Mouse (Mus musculus): Measurements from ENCODE around the gene Jagn1. TPM values are rescaled to one million over a fixed set of nuclear protein-coding genes. Genes with fewer than 3 reads are reported as not detected.

The Jagn1 gene
- polyA plus RNA-seq, 1 experiment from 2014 or later: 69.2 TPM

- Histone ChIP-seq H3K4me2 (replicated peaks; ENCODE audit: low read depth) (no peak overlapping the region), H3K4me3 (ENCODE audit: low read depth, low read length) (no peak overlapping the region), H3K27me3 (ENCODE audit: control insufficient read depth, insufficient read depth, low read length) (no peaks in the 10 kb centered on the region), H3K4me1 (replicated peaks; ENCODE audit: control insufficient read depth, insufficient read depth) (0 out of 2 replicates have a peak, but pooled peaks cover 2% of the 10 kb centered on the region), H3K9ac (ENCODE audit: low read length) (no peak overlapping the region), H3K9me3 (ENCODE audit: control insufficient read depth, low read length) (no peaks in the 10 kb centered on the region), H3K36me3 (ENCODE audit: control insufficient read depth, insufficient read depth, low read length) (peaks cover 7% of the 10 kb centered on the region; the same call in 1 of the 2 replicates), H3K27ac (replicated peaks) (peak overlapping the region; percentile 63)
- WGBS: 40% methylated on average over 7 of the region's 7 CpGs
- DNase-seq (ENCODE audit: low spot score): peak; percentile 62
- TF ChIP-seq EP300 (optimal IDR thresholded peaks at IDR 0.05): peak; percentile 42
- no peak for TF ChIP-seq CTCF (IDR thresholded peaks at IDR 0.05; ENCODE audit: low read depth)
- ATAC-seq (ENCODE audit: low FRiP score, low TSS enrichment): peak; percentile 33; the same call in 1 of the 2 replicates
Measured at GRCm38 (mm10) chr6:113487125-113487576, 44.8 kb downstream of the Jagn1 start.

- TF ChIP-seq CTCF (IDR thresholded peaks at IDR 0.05; ENCODE audit: low read depth): no peak
- DNase-seq (ENCODE audit: low spot score): no peak
- Histone ChIP-seq H3K4me2 (replicated peaks; ENCODE audit: low read depth) (no peak overlapping the region), H3K27ac (replicated peaks) (no peak overlapping the region), H3K36me3 (ENCODE audit: control insufficient read depth, insufficient read depth, low read length) (peaks cover 7% of the 10 kb centered on the region; the same call in 1 of the 2 replicates), H3K9me3 (ENCODE audit: control insufficient read depth, low read length) (no peaks in the 10 kb centered on the region), H3K27me3 (ENCODE audit: control insufficient read depth, insufficient read depth, low read length) (no peaks in the 10 kb centered on the region), H3K4me3 (ENCODE audit: low read depth, low read length) (no peak overlapping the region), H3K4me1 (replicated peaks; ENCODE audit: control insufficient read depth, insufficient read depth) (no peaks in the 10 kb centered on the region), H3K9ac (ENCODE audit: low read length) (no peak overlapping the region)
- no peak for ATAC-seq (ENCODE audit: low FRiP score, low TSS enrichment)
- WGBS: 95% methylated on average over 13 of the region's 14 CpGs
Measured at GRCm38 (mm10) chr6:113489410-113489809, 47.0 kb downstream of the Jagn1 start.

GRCm38 (mm10) chr6:113492101-113492864 lies 49.9 kb downstream of the Jagn1 start:
- TF ChIP-seq EP300 (optimal IDR thresholded peaks at IDR 0.05) (no peak), CTCF (IDR thresholded peaks at IDR 0.05; ENCODE audit: low read depth) (no peak)
- Histone ChIP-seq H3K27ac (replicated peaks) (no peak overlapping the region), H3K4me3 (ENCODE audit: low read depth, low read length) (no peak overlapping the region), H3K27me3 (ENCODE audit: control insufficient read depth, insufficient read depth, low read length) (no peaks in the 10 kb centered on the region), H3K4me2 (replicated peaks; ENCODE audit: low read depth) (no peak overlapping the region), H3K36me3 (ENCODE audit: control insufficient read depth, insufficient read depth, low read length) (peaks cover 7% of the 10 kb centered on the region; the same call in 1 of the 2 replicates), H3K9me3 (ENCODE audit: control insufficient read depth, low read length) (no peaks in the 10 kb centered on the region), H3K9ac (ENCODE audit: low read length) (no peak overlapping the region), H3K4me1 (replicated peaks; ENCODE audit: control insufficient read depth, insufficient read depth) (no peaks in the 10 kb centered on the region)
- DNase-seq (ENCODE audit: low spot score) (no peak), ATAC-seq (ENCODE audit: low FRiP score, low TSS enrichment) (no peak)
- 71% methylated on average over 24 of the region's 24 CpGs for WGBS

GRCm38 (mm10) chr6:113494258-113494788 lies 52.0 kb downstream of the Jagn1 start:
- Histone ChIP-seq H3K36me3 (ENCODE audit: control insufficient read depth, insufficient read depth, low read length) (peaks cover 7% of the 10 kb centered on the region; the same call in 1 of the 2 replicates), H3K4me3 (ENCODE audit: low read depth, low read length) (peak overlapping the region; percentile 44), H3K4me1 (replicated peaks; ENCODE audit: control insufficient read depth, insufficient read depth) (no peaks in the 10 kb centered on the region), H3K27ac (replicated peaks) (peak overlapping the region; percentile 81), H3K9me3 (ENCODE audit: control insufficient read depth, low read length) (no peaks in the 10 kb centered on the region), H3K4me2 (replicated peaks; ENCODE audit: low read depth) (peak overlapping the region; percentile 62), H3K9ac (ENCODE audit: low read length) (peak overlapping the region; percentile 70), H3K27me3 (ENCODE audit: control insufficient read depth, insufficient read depth, low read length) (no peaks in the 10 kb centered on the region)
- peak; percentile 86 for DNase-seq (ENCODE audit: low spot score)
- WGBS: under 1% methylated on average over 53 of the region's 54 CpGs
- ATAC-seq (ENCODE audit: low FRiP score, low TSS enrichment): peak; percentile 88
- TF ChIP-seq EP300 (optimal IDR thresholded peaks at IDR 0.05) (no peak), CTCF (IDR thresholded peaks at IDR 0.05; ENCODE audit: low read depth) (peak; percentile 79)

GRCm38 (mm10) chr6:113495071-113495675 lies 52.8 kb downstream of the Jagn1 start:
- H3K9me3 ChIP-seq (ENCODE audit: control insufficient read depth, low read length): no peaks in the 10 kb centered on the region
- WGBS: 44% methylated on average over 21 of the region's 28 CpGs
- TF ChIP-seq EP300 (optimal IDR thresholded peaks at IDR 0.05) (no peak), CTCF (IDR thresholded peaks at IDR 0.05; ENCODE audit: low read depth) (no peak)
- no peaks in the 10 kb centered on the region for H3K4me1 ChIP-seq (replicated peaks; ENCODE audit: control insufficient read depth, insufficient read depth)
- no peaks in the 10 kb centered on the region for H3K27me3 ChIP-seq (ENCODE audit: control insufficient read depth, insufficient read depth, low read length)
- peak overlapping the region; percentile 62 for H3K4me2 ChIP-seq (replicated peaks; ENCODE audit: low read depth)
- H3K36me3 ChIP-seq (ENCODE audit: control insufficient read depth, insufficient read depth, low read length): peaks cover 4% of the 10 kb centered on the region; the same call in 1 of the 2 replicates
- peak overlapping the region; percentile 44 for H3K4me3 ChIP-seq (ENCODE audit: low read depth, low read length)
- DNase-seq (ENCODE audit: low spot score): no peak
- ATAC-seq (ENCODE audit: low FRiP score, low TSS enrichment): no peak; the same call in 1 of the 2 replicates
- peak overlapping the region; percentile 70 for H3K9ac ChIP-seq (ENCODE audit: low read length)
- H3K27ac ChIP-seq (replicated peaks): no peak overlapping the region

Small RNA genes lying within 50 kb of the gene (microRNA-seq; reads per million reads assigned to microRNA genes)
- not detected for gene Gm24387

Other genes with a start within 250 kb of the Jagn1 start
- 0.84 and 0.93 TPM in 2 replicates for gene Lhfpl4, start 247.2 kb upstream of the Jagn1 start, polyA plus RNA-seq (2015; fragmentation: Nextera tagmentation; extraction: Ambion mirVana)
- gene Mtmr14, start 204.7 kb upstream of the Jagn1 start, polyA plus RNA-seq (2015; fragmentation: Nextera tagmentation; extraction: Ambion mirVana): 20.3 and 20.6 TPM in 2 replicates
- gene Cpne9, start 160.3 kb upstream of the Jagn1 start, polyA plus RNA-seq (2015; fragmentation: Nextera tagmentation; extraction: Ambion mirVana): 0.11 TPM in 1 of 2 replicates, not detected in the other
- 6.5 and 6.6 TPM in 2 replicates for gene Brpf1, start 135.4 kb upstream of the Jagn1 start, polyA plus RNA-seq (2015; fragmentation: Nextera tagmentation; extraction: Ambion mirVana)
- 6.8 and 7.8 TPM in 2 replicates for gene Ogg1, start 115.6 kb upstream of the Jagn1 start, polyA plus RNA-seq (2015; fragmentation: Nextera tagmentation; extraction: Ambion mirVana)
- gene Camk1, start 98.6 kb upstream of the Jagn1 start, polyA plus RNA-seq (2015; fragmentation: Nextera tagmentation; extraction: Ambion mirVana): 52.7 and 52.9 TPM in 2 replicates
- gene Tada3, start 64.7 kb upstream of the Jagn1 start, polyA plus RNA-seq (2015; fragmentation: Nextera tagmentation; extraction: Ambion mirVana): 21.3 and 23.8 TPM in 2 replicates
- gene Arpc4, start 64.5 kb upstream of the Jagn1 start, polyA plus RNA-seq (2015; fragmentation: Nextera tagmentation; extraction: Ambion mirVana): 314 and 317 TPM in 2 replicates
- gene Ttll3, start 53.3 kb upstream of the Jagn1 start, polyA plus RNA-seq (2015; fragmentation: Nextera tagmentation; extraction: Ambion mirVana): 1.2 TPM in 2 replicates
- 11.8 and 12.9 TPM in 2 replicates for gene Rpusd3, start 23.2 kb upstream of the Jagn1 start, polyA plus RNA-seq (2015; fragmentation: Nextera tagmentation; extraction: Ambion mirVana)
- gene Cidec, start 6.8 kb upstream of the Jagn1 start, polyA plus RNA-seq (2015; fragmentation: Nextera tagmentation; extraction: Ambion mirVana): 31.0 and 31.2 TPM in 2 replicates
- 25.5 and 30.6 TPM in 2 replicates for gene Il17re, start 15.9 kb downstream of the Jagn1 start, polyA plus RNA-seq (2015; fragmentation: Nextera tagmentation; extraction: Ambion mirVana)
- gene Il17rc, start 28.9 kb downstream of the Jagn1 start, polyA plus RNA-seq (2015; fragmentation: Nextera tagmentation; extraction: Ambion mirVana): 70.1 and 73.6 TPM in 2 replicates
- 11.1 and 12.1 TPM in 2 replicates for gene Creld1, start 40.7 kb downstream of the Jagn1 start, polyA plus RNA-seq (2015; fragmentation: Nextera tagmentation; extraction: Ambion mirVana)
- 0.36 and 0.42 TPM in 2 replicates for gene Prrt3, start 59.4 kb downstream of the Jagn1 start, polyA plus RNA-seq (2015; fragmentation: Nextera tagmentation; extraction: Ambion mirVana)
- gene Emc3, start 89.1 kb downstream of the Jagn1 start, polyA plus RNA-seq (2015; fragmentation: Nextera tagmentation; extraction: Ambion mirVana): 78.4 and 78.5 TPM in 2 replicates
- gene Fancd2, start 89.1 kb downstream of the Jagn1 start, polyA plus RNA-seq (2015; fragmentation: Nextera tagmentation; extraction: Ambion mirVana): 1.6 and 1.9 TPM in 2 replicates
- not detected in 2 replicates for gene Fancd2os, start 158.1 kb downstream of the Jagn1 start, polyA plus RNA-seq (2015; fragmentation: Nextera tagmentation; extraction: Ambion mirVana)
- 199 and 201 TPM in 2 replicates for gene Brk1, start 162.2 kb downstream of the Jagn1 start, polyA plus RNA-seq (2015; fragmentation: Nextera tagmentation; extraction: Ambion mirVana)
- 23.4 and 24.3 TPM in 2 replicates for gene Vhl, start 181.4 kb downstream of the Jagn1 start, polyA plus RNA-seq (2015; fragmentation: Nextera tagmentation; extraction: Ambion mirVana)
- 9.6 and 10.2 TPM in 2 replicates for gene Irak2, start 195.9 kb downstream of the Jagn1 start, polyA plus RNA-seq (2015; fragmentation: Nextera tagmentation; extraction: Ambion mirVana)